ENCODE assay signal across 28 mouse cellular contexts in the genomic region with DNA sequence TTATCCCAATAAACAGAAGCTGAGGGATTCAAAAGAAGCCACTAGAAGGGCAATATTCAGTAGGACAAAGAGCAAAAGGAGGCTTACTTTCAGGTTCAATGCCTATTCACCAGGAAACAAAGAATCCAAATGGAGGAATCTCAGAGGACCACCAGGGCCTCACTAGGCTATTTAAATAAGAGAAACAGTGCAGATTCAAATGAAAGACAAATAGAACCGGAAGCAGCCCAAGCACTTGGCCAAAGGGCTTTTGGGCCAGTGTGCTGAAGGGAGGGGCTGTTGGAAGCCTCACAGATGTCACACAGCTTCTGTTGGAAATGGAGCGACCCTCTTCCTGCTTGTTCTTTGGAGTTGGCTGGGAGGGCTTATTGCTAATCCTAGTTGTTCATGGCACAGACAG. TPM values are rescaled to one million over a fixed set of nuclear protein-coding genes. Genes with fewer than 3 reads are reported as not detected.
DNase-seq lines count a peak whose midpoint lies in the region; ATAC-seq and TF ChIP-seq lines count a peak whose summit lies in the region.
"Had no signal": no experiment of that assay in that cellular context is flagged by ENCODE, and none has a peak within 500 bp of the region (broad histone marks: within the 10 kb centered on the region; RNA-seq: fewer than 3 reads in every experiment).

No protein-coding gene starts in this region.

- no peak overlapping the region for H3K9ac ChIP-seq in forebrain, embryonic 16.5 days (replicated peaks; ENCODE audit: low read depth, low read length)
- H3K9ac ChIP-seq in forebrain, embryonic 13.5 days = no peak overlapping the region
- H3K9ac ChIP-seq in lung, embryonic 14.5 days = no peak overlapping the region
- H3K9ac ChIP-seq in midbrain, embryonic 14.5 days (replicated peaks; ENCODE audit: low read length) = no peak overlapping the region
- H3K9ac ChIP-seq: embryonic facial prominence, embryonic 15.5 days had no signal

- H3K4me2 ChIP-seq in forebrain, embryonic 16.5 days (ENCODE audit: low read length) = no peak overlapping the region
- H3K4me2 ChIP-seq in forebrain, embryonic 13.5 days = no peak overlapping the region
- no peak overlapping the region for H3K4me2 ChIP-seq in lung, embryonic 14.5 days
- H3K4me2 ChIP-seq in midbrain, embryonic 14.5 days (ENCODE audit: low read length) = no peak overlapping the region
- H3K4me2 ChIP-seq: embryonic facial prominence, embryonic 15.5 days had no signal

- no peaks in the 10 kb centered on the region for H3K9me3 ChIP-seq in forebrain, embryonic 16.5 days (ENCODE audit: control insufficient read depth, low read length)
- no peaks in the 10 kb centered on the region for H3K9me3 ChIP-seq in forebrain, embryonic 13.5 days (replicated peaks)
- no peaks in the 10 kb centered on the region for H3K9me3 ChIP-seq in lung, embryonic 14.5 days (ENCODE audit: low read depth, low read length)
- no peaks in the 10 kb centered on the region for H3K9me3 ChIP-seq in midbrain, embryonic 14.5 days (ENCODE audit: control insufficient read depth, low read length)
- H3K9me3 ChIP-seq: embryonic facial prominence, embryonic 15.5 days had no signal

- H3K4me1 ChIP-seq in forebrain, embryonic 16.5 days (replicated peaks; ENCODE audit: control insufficient read depth, insufficient read depth, low read length) = no peaks in the 10 kb centered on the region
- 0 out of 2 replicates have a peak, but pooled peaks cover 3% of the 10 kb centered on the region for H3K4me1 ChIP-seq in forebrain, embryonic 13.5 days
- H3K4me1 ChIP-seq in lung, embryonic 14.5 days (ENCODE audit: insufficient read depth) = no peaks in the 10 kb centered on the region
- H3K4me1 ChIP-seq in midbrain, embryonic 14.5 days (ENCODE audit: control insufficient read depth, insufficient read depth, low read length) = no peaks in the 10 kb centered on the region
- H3K4me1 ChIP-seq: embryonic facial prominence, embryonic 15.5 days had no signal

- peak; percentile 0 for DNase-seq in lung, embryonic 14.5 days
- no peak for DNase-seq in lung, adult 18-20 months
- peak; percentile 70 for DNase-seq in R1 (ENCODE audit: low read depth, low spot score)
- DNase-seq in midbrain, embryonic 14.5 days = peak; percentile 14
- DNase-seq in left cerebral cortex, postnatal 36 days (ENCODE audit: low spot score in 2 of 2) = no peak
- no peak for DNase-seq in left cerebral cortex, adult 18-20 months (ENCODE audit: low spot score in 2 of 2)
- DNase-seq: adrenal gland, postnatal 25 days; cerebellum, adult 11 months; cerebellum, postnatal 14 days; gastrocnemius, adult 2 months; heart, postnatal 4 days; kidney, adult 2 months; lung, adult 2 months; thymus, adult 2 months had no signal

- intact Hi-C loops in left cerebral cortex, postnatal 36 days (cut with DNase I) = no loop called here

- H3K27ac ChIP-seq in forebrain, embryonic 16.5 days (ENCODE audit: low read length) = no peak overlapping the region
- no peak overlapping the region for H3K27ac ChIP-seq in forebrain, embryonic 13.5 days
- no peak overlapping the region for H3K27ac ChIP-seq in lung, embryonic 14.5 days (ENCODE audit: low read depth)
- H3K27ac ChIP-seq in midbrain, embryonic 14.5 days (replicated peaks; ENCODE audit: low read depth, low read length) = no peak overlapping the region
- H3K27ac ChIP-seq: embryonic facial prominence, embryonic 15.5 days; gastrocnemius, adult 2 months; kidney, postnatal 0 days; stomach, postnatal 0 days had no signal

- 0 out of 2 replicates have a peak, but pooled peaks have one; percentile 12 for ATAC-seq in forebrain, embryonic 16.5 days
- no peak for ATAC-seq in forebrain, embryonic 13.5 days
- ATAC-seq in lung, embryonic 14.5 days (ENCODE audit: insufficient read depth) = no peak
- ATAC-seq in midbrain, embryonic 14.5 days (ENCODE audit: low FRiP score, low TSS enrichment) = no peak

- TF ChIP-seq CTCF in lung, embryonic 14.5 days (IDR thresholded peaks at IDR 0.05; ENCODE audit: low read depth) = no peak

- no peaks in the 10 kb centered on the region for H3K27me3 ChIP-seq in forebrain, embryonic 16.5 days (replicated peaks; ENCODE audit: control insufficient read depth, insufficient read depth, low read length)
- no peaks in the 10 kb centered on the region for H3K27me3 ChIP-seq in forebrain, embryonic 13.5 days
- H3K27me3 ChIP-seq in lung, embryonic 14.5 days (ENCODE audit: insufficient read depth, low read length) = no peaks in the 10 kb centered on the region
- H3K27me3 ChIP-seq in midbrain, embryonic 14.5 days (ENCODE audit: control insufficient read depth, insufficient read depth, low read length) = no peaks in the 10 kb centered on the region
- H3K27me3 ChIP-seq: embryonic facial prominence, embryonic 15.5 days had no signal

- no peaks in the 10 kb centered on the region for H3K36me3 ChIP-seq in forebrain, embryonic 16.5 days (ENCODE audit: control insufficient read depth, insufficient read depth)
- H3K36me3 ChIP-seq in forebrain, embryonic 13.5 days (ENCODE audit: poor library complexity, severe bottlenecking) = no peaks in the 10 kb centered on the region
- H3K36me3 ChIP-seq in lung, embryonic 14.5 days (ENCODE audit: insufficient read depth) = no peaks in the 10 kb centered on the region
- H3K36me3 ChIP-seq in midbrain, embryonic 14.5 days (ENCODE audit: control insufficient read depth, insufficient read depth, low read length) = no peaks in the 10 kb centered on the region
- H3K36me3 ChIP-seq: embryonic facial prominence, embryonic 15.5 days had no signal

- WGBS in forebrain, embryonic 16.5 days = 33% methylated on average over 2 of the region's 2 CpGs
- 25% methylated on average over 2 of the region's 2 CpGs for WGBS in forebrain, embryonic 13.5 days
- WGBS in lung, embryonic 14.5 days = 43% methylated on average over 2 of the region's 2 CpGs
- 42% methylated on average over 2 of the region's 2 CpGs for WGBS in midbrain, embryonic 14.5 days

- no peak overlapping the region for H3K4me3 ChIP-seq in forebrain, embryonic 16.5 days (replicated peaks; ENCODE audit: low read length)
- H3K4me3 ChIP-seq in forebrain, embryonic 13.5 days = no peak overlapping the region
- H3K4me3 ChIP-seq in lung, embryonic 14.5 days (ENCODE audit: low read depth, low read length) = no peak overlapping the region
- no peak overlapping the region for H3K4me3 ChIP-seq in midbrain, embryonic 14.5 days (replicated peaks; ENCODE audit: low read depth, low read length)
- H3K4me3 ChIP-seq: embryonic facial prominence, embryonic 15.5 days; gastrocnemius, adult 2 months had no signal

RNA-seq across cellular contexts. Expression of a gene that starts 41.8 kb away (rescaled TPM):
- polyA plus RNA-seq in forebrain, embryonic 16.5 days (2015; fragmentation: Nextera tagmentation; extraction: Ambion mirVana) = not detected in 2 replicates
- polyA plus RNA-seq in forebrain, embryonic 13.5 days (2015; fragmentation: Nextera tagmentation; extraction: Ambion mirVana) = not detected in 2 replicates
- not detected in 2 replicates for polyA plus RNA-seq in lung, embryonic 14.5 days (2014; fragmentation: Nextera tagmentation; extraction: Ambion mirVana)
- not detected in 2 replicates for polyA plus RNA-seq in midbrain, embryonic 14.5 days (2014; fragmentation: Nextera tagmentation; extraction: Ambion mirVana)
- total RNA-seq in left cerebral cortex, postnatal 36 days (2021) = not detected
- not detected for total RNA-seq in left cerebral cortex, adult 18-20 months (2021)
- total RNA-seq: adrenal gland, postnatal 25 days; gastrocnemius, adult 2 months; gastrocnemius, postnatal 4 days; heart, adult 8-10 months; layer of hippocampus, adult 18-20 months; layer of hippocampus, postnatal 14 days; liver, adult 2 months; megakaryocyte, adult 5-6 weeks had no signal
- polyA plus RNA-seq: embryonic facial prominence, embryonic 15.5 days; kidney, adult 2 months; kidney, postnatal 0 days; limb, embryonic 11.5 days; liver, adult 2 months; lung, adult 2 months; neural tube, embryonic 11.5 days; small intestine, adult 2 months; stomach, postnatal 0 days; thymus, adult 2 months had no signal

Comparison
In these comparisons a context has a peak if more than half of its experiments do, and no peak if none do; other contexts are left out.
1. DNase-seq: peak in lung, embryonic 14.5 days (single experiment), R1 (single experiment) and midbrain, embryonic 14.5 days (single experiment); none in lung, adult 18-20 months (0 of 2), left cerebral cortex, postnatal 36 days (0 of 2) and left cerebral cortex, adult 18-20 months (0 of 2).